Mouse (Mus musculus) kidney, postnatal 4 days (tissue): Measurements from ENCODE around the gene Rsrp1.

ENCODE experiments used
- DNase-seq, 2 experiments: peaks; one replicate each; pipeline ENCODE4 v3.0.0; 2021; ENCODE audit warnings: mixed read lengths in 2 of 2

Rsrp1 gene

DNA sequence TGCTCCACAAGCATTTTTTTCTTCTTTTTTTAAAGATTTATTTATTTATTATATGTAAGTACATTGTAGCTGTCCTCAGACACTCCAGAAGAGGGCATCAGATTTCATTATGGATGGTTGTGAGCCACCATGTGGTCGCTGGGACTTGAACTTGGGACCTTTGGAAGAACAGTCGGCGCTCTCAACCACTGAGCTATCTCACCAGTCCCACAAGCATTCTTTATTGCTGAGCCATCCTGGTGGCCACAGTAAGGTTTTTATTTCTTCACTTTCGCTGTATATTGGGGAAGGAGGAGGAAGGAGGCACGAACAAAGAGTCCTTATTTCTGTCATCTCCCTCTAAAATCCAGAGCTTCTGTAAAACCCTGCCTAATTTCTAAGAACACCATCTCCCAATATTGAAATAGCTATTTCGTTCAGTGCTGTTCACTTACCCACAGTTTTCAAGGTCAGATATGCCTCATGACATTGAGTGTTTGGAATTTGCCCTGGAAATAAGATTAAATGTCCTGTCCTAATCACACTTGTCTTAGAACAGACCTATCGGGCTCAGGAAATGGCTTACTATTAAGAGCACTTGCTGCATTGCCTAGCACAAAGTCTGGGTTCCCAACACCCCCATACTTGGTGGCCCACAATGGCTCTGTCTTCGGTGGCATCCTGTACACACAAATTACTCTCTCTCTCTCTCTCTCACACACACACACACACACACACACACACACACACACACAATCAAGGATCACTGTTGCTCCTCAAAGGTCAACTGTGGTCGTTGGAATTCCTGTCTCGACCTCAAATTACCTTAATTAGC is 1.1 kb upstream of the Rsrp1 start:
- DNase-seq: no peak

DNA sequence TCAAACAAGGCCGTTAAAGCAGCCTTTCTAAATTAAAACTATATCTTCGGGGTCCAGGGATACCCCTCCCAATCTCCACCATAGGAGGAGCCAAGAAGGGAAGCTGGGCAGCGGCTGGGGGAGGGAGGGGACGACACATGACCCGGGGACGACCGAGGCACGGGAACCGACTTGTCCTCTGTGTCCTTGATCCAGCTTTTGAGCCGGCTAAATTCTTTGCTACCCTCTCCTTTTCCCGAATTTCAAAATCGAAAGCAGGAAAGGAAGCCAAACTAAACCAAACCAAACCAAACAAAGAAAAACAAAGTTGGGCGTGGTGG is 507 bp upstream of the Rsrp1 start:
- DNase-seq: peak; percentile 79 to 88

DNA sequence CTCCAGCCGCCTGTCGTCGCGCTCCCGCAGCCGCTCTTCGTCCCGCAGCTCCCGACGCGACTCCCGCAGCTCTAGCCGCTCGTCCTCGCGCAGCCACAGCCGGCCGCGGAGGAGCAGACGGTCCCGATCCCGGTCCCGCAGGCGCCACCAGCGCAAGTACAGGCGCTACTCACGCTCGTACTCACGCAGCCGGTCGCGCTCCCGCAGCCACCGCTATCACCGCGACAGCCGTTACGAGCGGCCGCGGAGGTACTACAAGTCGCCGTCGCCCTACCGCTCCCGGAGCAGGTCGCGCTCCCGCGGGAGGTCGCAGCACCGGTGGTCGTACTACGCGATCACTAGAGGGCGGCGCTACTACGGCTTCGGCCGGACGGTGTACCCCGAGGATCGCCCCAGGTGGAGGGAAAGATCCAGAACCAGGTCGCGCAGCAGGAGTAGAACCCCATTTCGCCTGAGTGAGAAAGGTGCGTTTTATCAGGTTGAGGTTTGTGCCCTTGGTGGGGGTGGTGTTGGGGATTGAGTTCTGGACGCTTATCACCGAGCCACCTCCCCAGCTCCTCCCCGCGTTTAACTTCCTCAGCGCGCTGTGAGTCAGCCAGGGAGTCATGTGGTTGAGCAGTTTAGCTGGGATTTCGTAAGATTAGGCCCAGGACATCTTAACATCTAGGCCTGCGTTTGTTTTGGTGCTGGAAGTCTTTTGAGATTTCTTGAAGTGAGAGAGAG is 788 bp downstream of the Rsrp1 start:
- DNase-seq: peak; percentile 52 to 72

DNA sequence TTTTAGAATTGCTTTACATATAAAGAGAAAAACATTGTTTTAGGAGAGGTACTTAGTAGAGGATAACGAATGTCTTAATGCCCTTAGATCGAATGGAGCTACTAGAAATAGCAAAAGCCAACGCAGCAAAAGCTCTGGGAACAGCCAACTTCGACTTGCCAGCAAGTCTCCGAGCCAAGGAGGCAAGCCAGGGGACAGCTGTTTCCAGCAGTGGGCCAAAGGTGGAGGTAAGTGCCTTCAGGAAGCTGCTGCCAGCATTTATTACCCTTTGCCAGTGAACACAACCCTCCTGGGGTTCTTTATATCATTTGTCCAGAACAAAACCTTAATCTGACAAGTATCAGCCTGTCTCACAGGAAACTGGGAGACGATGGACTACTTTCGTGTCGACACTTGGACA is 1.8 kb downstream of the Rsrp1 start:
- no peak for DNase-seq

DNA sequence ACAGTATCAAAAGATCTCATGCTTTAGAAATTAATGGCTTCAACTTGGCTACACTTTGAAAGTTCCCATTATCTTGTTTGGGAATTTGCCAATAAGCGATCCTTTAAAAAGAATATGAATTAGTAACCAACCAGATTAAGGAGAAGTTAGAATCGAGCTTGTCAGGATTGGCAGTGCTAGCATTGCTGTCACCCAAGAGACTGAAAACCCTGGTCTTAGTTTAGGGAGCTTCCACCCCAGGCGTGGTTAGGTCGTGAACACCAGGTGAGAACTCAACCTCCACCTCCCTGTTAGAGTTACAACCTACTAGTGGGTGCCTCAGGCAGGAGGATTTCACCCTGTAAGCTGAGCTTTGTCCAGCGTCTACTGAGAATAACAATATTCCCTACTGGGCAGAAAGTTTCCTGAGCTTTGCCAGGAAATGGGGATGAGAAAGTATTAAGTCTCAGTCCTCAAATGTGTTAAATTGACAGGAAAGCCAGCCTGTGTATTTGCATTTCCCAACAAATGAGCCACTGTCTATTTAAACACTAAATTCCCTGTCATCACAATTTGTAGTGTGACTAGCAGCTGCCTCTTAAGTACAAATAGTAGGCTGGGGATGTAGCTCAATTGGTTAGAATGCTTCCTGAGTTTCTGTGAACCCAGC is 4.5 kb downstream of the Rsrp1 start:
- DNase-seq: no peak

DNA sequence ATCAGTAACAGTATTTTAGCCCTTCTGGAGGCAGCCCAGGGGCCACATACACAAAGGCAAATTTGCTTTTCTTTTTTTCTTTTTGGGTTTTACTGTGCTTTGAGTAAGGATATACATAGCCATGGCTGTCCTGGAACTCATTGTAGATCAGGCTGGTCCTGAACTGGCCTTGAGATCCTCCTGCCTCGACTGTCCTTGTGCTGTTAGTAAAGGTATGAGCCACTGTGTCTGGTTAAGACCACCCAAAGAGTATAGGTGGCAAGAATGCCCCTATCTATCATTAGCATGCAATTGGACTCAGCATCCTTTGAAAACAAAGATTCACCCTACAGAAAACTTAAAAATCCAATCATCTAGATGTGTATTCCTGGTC is 5.1 kb downstream of the Rsrp1 start:
- no peak for DNase-seq

DNA sequence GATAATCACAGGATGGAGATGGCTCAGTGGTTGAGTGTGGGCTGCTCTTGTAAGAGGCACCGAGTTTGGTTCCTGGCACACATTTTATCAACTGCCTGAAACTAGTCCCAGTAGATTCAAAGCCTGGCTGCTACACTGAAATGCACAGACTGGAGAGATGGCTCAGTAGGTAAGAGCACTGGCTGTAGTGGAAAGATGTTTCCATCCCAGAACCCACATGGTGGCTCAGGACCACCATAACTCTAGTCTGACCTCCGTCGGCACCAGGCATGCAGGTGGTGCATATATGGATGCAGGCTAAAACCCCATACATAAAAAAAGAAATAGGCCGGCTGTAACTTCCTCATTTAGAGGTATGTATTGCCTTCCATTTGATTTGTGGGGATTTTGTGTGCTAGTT is 6.1 kb downstream of the Rsrp1 start:
- no peak for DNase-seq

DNA sequence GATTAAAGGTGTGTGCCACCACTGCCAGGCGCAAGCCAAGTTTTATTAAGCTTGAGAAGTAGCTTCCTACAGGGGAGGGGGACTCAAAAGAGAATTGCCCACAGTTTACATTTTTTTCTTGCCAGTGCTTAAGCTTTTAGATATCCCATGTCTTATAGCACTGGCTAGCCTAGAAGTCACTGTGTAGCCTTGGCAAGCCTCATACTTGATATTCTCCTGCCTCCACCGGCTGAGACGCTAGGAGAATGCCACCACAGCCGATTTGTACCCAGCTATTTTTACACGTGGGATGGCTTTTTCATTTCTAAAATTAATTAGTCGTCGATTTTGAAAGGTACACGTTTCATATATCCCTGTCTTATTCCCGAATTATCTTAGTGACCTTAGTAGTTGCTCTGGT is 6.8 kb downstream of the Rsrp1 start:
- no peak for DNase-seq

DNA sequence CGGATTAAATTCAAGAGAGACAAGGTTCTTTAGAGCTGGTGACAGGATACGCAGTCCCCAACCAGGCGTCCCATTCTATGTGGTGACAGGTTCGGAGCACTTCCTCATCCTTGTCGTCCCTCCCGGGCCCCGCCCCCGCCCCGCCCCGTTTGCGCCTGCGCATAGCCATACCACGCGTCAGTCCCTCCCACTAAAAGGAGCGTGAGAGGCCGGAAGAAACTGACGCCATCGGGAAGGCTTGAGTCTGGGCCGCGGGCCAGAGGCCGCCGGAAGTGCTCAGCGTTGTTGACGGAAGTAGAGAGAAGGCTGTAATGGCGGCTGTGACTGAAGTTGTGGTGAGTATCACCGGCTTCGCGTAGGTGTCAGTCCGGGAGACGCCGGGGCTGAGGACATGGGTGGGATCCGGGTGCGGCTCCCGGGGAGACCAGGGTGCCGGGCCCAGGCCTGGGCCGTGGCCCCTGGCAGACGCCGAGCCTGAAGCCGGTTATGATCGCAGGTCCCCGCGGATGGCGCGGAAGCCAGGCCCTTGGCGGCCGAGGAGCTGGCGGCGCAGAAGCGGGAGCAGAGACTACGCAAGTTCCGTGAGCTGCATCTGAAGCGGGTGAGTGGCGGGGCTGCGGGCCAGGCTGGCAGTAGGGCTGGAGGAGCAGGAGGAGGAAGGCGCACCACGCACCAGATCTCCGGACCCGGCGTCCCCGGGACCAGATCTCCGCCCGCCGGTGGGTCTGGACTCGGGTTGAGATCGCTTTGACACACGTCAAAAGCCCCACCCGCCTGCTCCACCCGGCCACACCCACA is 7.5 kb downstream of the Rsrp1 start, which contains the start of gene Syf2:
Syf2 (plus strand) TSS at position 215 of the 798 bp plus-strand sequence.
- peak; percentile 96 to 97 for DNase-seq

DNA sequence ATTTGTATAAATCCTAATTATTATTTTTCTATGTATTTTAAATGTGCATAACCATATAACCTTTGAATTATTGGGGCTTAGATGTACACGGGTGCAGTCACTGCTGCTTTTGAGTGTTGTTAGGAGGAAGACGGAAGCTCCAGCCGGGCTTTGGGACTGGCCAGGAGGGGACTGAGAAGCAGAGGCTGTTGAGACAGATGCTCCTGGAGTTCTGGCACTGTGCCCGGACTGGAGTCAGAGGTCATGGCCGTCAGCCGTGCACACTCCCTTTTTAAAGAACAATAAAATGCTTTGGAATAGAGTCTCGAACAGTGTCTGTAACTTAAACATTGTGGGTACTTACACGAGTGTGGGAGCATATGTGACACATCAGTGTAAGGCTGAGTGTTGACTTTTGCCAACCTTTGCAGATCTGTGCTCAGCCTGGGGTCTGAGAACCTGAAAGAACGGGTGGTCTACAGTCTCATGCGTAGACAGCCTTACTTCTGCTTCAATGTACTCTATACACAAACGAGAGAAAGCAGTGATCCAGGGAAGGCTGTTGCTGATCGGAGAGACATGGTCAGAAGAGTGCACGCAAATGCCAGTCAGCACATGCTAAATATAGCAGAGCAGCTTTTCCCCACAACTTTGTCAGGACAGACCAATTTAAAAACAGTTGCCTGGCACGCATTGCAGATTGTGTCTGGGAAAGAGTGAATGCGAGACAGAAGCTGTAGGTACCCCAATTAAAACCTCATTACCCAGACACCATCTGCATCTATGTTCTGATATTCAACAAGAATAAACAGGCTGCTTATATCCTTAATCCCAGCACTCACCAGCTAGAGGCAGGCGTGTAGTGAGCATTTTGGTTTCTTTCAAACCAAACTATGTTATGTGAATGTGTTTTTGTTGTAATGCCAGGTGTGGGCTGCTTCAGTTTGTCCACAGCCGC is 14.1 kb downstream of the Rsrp1 start:
- peak; percentile 66 to 75 for DNase-seq

DNA sequence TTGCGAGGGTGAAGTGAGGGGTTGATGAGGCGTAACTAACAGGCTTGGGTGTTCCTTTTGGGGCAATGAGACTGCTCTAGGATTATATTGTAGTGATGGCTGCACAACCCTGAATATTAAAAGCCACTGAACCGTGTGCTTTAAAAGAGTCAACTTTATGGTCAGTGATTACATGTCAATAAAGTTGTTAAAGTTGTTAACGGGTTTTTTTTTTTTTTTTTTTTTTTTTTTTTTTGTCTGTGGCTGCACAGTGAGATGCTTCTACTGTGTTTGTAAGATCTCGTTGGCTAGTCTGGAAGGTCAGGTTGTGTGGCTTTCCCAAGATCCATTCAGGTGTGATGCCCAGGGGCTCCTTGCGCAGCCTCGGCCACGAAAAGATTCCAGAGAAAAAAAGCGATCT is 16.5 kb downstream of the Rsrp1 start:
- DNase-seq: no peak

DNA sequence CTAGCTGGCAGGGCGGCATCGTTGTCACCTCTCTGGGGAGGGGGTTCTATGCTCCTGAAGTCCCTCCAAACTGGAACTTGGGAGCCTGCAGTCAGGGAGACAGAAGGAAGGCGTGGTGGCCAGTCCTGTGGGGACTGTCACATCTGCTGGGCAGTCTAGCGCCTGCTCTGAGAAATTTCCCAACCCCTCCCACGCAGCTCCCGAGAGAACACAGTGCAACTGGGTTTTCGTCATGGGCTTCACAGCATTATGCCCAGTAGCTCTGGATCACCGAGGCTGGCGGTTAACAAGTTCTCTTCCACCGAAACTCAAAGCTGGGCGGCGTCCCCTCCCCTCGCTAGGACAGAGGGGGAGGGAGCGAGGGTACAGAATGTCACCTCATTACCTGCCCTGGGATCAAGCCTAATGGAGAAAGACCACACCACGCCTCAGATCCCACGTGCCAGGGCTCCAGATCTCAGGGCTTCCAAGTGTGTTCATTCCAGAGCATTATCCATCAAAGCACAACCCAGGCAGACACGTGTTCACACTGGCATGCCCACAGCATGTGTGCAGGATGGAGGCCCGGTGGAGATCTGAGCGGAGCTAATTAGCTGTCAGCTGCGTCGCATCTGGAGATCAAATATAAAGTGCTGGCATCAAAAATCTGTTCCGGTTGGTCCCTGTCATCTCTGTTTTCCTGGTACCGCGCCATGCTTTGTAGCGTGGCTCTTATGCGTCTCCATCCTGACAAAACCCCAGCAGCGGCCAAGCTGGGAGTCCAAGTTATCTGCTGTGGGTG is 20.6 kb downstream of the Rsrp1 start:
- DNase-seq: no peak

DNA sequence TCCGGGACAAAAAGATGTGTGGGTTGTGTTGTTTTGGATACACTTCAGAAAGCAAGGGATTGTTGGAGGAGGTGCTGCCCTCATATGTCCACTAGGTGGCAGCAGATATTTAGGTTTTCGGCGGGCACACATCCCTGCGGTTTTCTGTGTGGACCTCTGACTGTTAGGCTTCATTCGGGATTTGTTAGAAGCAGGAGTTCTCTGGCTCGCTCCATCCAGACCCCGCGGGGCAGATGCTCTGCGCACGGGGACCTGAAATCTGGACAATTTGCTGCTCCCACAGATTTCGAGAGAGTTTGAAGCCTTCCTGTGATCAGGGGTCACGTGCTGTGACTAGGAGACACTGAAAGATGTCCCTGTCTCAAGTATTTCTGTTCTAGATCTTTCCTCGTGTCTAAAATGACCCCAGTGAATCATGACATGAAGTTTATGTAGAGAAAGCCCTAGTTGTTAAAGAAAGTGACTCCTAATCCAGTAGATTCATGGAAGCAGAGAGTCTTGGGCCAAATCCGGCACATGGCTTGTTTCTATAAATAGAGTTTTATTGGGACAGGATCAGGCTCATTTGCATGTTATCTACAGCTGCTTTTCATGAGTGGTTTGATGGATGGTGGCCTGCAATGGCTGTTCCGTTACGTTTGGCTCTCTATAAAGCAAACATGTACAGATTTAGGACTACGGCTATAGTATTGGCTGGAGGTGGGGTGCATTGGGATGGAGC is 22.8 kb downstream of the Rsrp1 start:
- DNase-seq: peak; percentile 82 to 84

DNA sequence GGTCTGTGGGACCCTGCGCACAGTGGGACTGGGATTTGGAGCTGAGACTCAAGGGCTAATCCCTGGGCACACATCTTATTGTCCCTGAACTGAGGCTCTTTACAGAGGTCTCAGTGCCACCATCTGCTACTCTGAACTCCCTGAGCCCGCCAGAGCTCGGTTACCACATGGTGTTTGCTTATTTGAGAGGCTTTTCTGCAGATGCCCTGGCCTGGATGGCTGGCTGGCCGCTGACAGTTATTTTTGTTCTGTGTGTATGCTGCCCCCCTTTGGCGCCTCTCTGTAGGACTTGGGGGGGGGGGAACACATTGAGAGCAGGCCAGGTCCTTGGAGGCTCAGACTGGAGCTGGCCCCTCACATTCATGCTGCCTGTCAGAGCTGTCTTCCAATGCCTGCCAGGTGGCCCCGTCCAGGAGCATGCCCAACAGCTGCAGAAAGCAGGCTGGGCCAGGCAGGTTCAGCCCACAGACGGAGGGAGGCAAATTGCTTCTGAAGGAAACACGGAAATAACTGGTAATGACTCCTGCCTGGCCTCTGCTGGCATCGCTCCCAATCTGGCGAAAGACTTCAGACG is 27.2 kb downstream of the Rsrp1 start:
- peak; percentile 74 to 82 for DNase-seq

DNA sequence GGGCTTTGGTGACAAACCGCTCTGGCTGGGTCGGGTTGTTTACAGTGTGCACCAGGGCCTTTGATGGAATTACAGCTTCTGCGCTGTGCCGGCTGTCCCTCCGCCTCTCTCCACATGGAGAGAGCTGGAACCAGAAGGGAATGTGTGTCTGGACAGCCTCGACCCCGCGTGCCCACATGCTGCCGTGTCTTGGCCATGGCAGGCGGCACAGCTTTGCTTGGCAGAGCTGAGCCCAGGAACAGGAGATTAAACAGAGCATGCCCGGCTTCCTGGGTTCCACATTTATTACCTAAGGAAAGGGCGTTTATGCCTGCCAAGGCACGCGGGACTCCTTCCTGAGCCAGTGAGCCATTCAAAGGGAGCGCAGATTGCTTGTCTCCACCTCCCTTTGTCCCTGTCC is 31.1 kb downstream of the Rsrp1 start:
- peak; percentile 33 to 56 for DNase-seq

DNA sequence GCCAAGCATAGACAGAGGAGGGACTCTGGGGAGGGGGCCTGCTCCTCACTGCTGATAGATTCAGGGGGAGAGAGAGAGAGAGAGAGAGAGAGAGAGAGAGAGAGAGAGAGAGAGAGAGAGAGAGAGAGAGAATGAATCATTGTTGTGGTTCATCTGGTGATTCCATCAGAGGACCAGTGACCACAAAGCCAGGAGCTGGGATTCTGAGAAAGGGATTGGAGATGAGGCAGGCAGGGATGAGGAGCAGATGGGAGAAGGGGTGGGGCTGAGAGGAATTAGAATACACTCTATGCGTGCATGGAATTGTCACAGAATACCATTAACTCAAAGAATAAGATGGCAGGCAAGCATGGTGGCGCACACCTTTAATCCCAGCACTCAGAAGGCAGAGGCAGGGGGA is 31.8 kb downstream of the Rsrp1 start:
- no peak for DNase-seq

DNA sequence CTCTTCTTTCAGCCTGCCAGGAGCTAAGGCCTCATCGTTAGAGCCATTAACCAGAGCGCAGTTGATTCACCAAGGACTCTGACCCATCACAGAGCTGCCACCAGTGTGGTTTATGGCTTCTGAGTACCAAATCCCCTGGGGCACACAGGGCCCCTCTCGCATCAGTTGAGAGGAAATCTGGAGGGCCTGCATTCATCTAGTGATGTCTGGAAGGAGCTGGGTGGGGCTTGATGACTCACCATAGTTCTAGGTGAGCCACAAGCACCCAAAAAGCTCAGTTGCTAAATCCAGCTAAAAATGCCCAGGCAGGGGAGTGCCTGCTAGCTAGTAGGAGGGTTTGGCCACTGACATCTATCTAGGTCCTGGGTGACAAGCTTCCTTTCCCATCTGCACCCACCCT is 32.5 kb downstream of the Rsrp1 start:
- DNase-seq: no peak

DNA sequence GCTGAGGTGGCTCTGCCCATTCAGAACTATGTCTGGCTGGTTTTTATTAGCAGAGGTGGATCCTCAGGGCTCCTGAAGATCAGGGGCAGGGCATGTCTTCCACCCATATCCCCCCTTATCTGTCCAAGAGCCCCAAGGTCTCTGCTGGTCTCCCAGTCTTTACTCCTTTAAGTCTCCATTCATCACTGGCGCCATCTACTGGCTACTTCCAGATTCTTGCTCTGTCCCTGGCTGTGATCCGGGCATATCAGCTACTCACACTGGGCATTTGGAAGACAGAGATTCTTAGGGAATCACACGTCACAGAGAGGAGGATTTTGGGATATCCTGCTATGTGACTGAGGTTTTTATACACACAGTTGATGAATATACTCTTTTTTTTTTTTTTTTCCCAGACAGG is 32.9 kb downstream of the Rsrp1 start:
- DNase-seq: peak; percentile 83 to 85

DNA sequence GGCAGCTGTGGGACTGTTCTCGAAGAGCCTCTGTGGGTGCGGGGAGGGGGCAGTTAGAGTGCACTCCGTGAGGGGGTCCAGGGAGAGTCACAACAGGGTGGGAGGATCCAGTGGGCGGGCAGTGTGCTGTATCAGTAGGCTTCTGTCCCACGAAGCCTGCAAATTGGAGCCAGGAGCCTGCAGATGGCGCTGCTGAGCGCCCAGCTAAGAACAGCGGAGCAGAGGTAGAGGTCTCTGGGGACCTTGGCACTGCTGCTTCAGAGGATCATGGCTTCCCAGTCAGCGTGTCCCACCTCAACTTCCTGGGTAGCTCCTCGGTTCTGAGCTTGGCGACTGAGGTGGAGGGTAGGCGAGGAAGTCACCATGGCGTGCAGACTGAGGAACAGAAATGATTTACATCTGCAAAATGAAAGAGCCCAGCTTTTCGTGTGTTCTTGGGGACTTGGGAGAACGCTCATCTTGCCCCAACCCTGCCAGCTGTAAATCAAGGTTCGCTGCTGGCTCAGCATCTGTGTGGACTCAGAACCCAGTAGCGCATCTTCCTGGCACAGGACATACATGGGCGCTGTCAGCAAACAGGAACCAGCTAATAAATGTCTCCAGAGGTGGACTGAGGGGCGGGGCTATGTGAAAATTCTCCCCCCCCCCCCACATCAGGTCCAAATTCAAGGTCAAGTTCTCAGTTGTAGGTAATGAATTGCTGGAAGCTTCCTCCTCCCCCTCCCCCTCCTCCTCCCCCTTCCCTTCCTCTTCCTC is 39.8 kb downstream of the Rsrp1 start:
- peak; percentile 70 to 79 for DNase-seq
